Mouse (Mus musculus): Measurements from ENCODE around the gene Rccd1. TPM values are rescaled to one million over a fixed set of nuclear protein-coding genes. Genes with fewer than 3 reads are reported as not detected.

Rccd1 gene
- total RNA-seq, 2 experiments from 2014 or later = 7.3 to 11.9 TPM

DNA sequence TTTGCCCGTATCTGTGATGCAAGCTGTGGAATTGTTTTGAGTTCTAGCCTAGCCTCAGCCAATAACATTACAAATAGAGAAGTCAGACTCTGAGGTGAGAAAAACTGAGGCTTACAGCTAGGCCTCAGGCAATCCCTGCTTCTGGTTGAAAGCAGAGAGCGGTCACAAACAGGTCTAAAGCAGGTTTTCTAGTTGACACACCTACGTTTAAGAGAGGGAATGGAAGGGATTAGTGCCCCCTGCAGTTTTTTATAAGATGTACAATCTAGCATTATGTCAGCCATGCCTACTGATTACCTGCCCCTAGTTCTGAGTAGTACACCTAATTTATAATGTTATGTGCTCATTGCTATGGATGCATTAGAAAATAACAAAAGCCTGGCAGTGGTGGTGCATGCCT, 16.5 kb downstream of the Rccd1 start:
- DNase-seq (ENCODE audit: low spot score in 2 of 2) = no peak

DNA sequence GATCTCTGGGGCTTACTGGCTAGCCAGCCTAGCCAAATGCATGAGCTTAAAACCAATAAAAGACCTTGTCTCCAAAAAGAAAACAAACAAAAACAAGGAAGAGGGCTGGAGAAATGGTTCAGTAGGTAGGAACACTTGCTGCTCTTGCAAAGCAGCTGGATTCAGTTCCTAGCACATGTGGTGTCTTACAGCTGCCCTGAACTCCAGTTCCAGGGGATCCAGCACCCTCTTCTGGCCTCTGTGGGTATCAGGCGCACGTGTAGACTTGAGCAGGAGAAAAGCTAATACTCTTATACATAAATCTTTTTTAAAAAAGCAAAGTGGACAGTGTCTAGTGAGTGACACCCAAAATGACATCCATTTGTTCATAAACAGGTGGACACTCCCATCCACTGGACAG, 22.7 kb downstream of the Rccd1 start:
- no peak for DNase-seq (ENCODE audit: low spot score in 2 of 2)

DNA sequence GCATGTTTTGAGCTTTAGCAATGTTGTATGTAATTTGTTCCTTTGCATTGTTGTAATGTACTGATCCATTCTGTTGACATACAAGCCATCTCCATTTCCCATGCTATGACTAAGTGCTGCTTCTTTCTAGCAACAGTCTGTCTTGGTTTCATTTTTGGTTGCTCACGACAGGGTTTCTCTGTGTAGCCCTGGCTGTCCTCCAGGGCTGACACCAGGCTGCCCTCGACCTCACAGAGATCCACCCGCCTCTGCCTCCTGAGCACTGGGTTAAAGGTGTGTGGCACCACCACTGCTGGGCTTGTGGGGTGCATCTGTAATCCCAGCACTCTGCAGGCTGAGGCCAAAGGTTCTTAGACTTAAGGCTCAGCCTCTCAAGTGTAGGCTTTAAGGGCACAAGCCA, 24.7 kb downstream of the Rccd1 start:
- DNase-seq (ENCODE audit: low spot score in 2 of 2) = no peak

DNA sequence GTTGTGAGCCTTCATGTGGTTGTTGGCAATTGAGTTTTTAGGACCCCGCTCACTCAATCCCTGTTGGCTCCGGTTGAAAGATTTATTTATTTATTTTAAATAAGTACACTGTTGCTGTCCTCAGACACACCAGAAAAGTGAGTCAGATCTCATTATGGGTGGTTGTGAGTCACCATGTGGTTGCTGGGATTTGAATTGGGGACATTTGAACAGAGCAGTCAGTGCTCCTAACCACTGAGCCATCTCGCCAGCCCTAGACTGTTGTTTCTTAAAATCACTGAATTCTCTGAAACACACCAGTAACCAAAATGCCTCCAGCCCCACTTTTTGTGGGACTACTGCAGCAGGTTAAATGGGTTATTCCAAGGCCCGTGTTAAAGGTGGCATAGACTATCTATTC, 25.5 kb downstream of the Rccd1 start:
- no peak for DNase-seq (ENCODE audit: low spot score in 2 of 2)

DNA sequence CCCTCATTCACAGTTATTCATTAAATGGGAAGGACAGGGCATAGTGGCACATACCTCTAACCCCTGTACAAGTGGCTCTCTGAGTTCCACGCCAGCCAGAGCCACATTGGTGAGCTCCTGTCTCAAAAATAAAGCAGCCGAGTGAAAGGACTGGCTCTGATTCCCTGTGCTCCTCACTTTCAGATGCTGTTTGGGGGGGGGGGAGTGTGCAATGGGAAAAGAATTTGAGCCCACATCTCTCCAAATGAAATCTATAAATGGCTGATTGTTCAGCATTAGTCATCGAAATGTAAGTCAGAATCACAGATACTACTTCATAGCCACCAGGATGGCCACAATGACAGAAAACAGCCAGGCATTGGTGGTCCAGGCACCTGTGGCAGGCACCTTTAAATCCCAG, 27.2 kb downstream of the Rccd1 start:
- DNase-seq (ENCODE audit: low spot score in 2 of 2) = no peak

DNA sequence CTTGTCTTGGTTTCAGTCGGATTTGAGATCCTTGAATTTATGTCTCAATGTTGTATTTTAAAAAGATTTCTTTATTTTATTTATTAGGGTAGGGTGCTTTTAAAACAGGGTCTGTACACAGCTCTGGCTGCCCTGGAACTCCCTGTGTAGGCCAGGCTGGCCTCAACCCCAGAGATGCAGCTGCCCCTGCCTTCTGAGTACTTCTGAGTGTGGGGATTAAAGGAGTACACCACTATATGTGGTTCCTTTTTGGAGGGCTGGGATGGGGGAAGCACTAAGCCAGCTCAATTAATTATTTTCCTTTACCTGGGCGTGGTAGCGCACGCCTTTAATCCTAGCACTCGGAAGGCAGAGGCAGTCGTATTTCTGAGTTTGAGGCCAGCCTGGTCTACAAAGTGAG, 27.8 kb downstream of the Rccd1 start:
- no peak for DNase-seq (ENCODE audit: low spot score in 2 of 2)

DNA sequence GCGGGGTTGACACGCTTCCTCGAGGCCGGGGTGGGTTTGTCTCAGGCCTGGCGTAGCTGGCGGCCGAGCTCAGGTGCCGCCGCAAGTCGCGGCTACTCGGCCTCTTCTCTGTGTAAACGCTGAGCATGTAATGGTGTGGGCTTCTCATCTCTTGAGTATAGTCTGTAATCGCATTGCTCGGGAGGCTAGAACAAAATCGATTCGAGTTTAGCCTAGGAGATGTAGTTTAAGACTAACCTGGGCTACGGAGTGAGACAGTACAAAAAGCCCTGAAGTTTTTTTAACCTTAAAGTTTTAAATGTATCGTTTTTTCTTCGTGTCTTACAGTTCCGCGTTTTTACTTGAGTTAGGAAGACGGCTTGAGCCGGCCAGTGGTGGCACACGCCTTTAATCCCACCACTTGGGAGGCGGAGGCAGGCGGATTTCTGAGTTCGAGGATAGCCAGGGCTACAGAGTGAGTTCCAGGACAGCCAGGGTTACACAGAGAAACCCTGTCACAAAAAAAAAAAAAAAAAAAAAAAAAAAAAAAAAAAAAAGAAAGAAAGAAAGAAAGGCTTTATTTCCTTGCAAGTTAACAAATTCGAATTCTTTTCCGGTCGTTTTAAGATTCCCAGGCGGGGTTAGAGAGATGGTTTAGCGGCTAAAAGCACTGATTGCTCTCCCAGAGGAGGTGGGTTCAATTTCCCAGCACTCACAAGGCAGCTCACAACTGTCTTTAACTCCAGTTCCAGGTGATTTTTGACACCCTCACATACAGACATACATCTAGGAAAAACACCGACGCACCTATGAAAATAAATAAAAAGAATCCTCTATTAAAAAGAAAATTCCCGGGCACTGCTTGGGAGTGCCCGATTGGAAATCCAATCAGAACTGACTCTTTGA, 29.2 kb downstream of the Rccd1 start:
- no peak for DNase-seq (ENCODE audit: low spot score in 2 of 2)

DNA sequence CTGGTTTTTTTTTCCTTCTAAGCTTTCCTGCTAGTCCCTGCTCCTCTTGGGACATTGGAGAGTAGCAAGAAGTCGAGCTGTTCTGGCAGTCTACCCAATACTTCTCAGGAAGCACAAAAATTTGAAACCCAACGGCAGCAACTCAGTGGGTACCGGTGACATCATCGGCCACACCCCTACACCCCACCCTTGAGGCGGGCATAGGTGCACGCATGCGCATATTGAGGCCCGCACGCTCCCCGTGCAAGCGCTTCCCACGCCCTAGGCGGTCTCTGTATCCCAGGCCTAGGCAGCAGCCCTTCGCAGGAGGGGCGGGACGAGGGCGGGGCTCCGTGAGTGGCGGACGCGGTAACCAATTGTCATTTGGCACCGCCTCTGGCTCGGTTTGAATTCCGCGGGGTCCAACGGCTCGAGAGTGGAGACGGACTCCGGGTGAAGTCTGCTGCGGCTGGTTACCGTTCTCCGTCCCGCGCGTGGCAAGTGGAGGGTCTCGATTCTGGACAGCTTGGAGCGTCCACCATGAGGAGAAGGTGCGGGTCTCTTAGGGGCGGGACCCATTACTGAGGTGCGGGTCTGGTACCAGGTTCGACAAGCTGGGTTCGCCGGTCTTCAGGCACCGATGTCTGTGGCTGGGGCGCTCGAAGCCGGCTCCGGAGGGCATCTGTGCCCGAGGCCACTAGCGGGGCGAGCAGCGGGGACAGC, 30.0 kb downstream of the Rccd1 start, which contains the start of gene Prc1:
Prc1 (plus strand) TSS at position 389 of the 702 bp plus-strand sequence.
- DNase-seq (ENCODE audit: low spot score in 2 of 2) = peak; percentile 97 to 98

DNA sequence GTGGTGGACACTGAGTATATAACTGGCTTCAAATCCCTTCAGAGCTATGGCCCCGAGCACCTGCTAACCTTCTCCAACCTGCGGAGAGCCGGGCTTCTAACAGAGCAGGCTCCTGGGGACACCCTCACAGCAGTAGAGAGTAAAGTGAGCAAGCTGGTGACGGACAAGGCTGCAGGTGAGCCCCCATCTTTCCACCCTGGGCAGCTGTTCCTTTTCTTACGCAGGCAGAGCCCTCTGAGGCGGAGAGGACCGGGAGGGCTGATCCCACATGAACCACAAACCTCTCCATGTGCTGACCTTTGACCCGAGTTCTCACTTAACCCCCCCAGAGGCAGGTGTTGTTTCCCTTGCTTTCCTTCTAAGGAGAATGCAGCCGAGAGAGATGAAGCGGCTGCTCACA, 36.5 kb downstream of the Rccd1 start:
- no peak for DNase-seq (ENCODE audit: low spot score in 2 of 2)

DNA sequence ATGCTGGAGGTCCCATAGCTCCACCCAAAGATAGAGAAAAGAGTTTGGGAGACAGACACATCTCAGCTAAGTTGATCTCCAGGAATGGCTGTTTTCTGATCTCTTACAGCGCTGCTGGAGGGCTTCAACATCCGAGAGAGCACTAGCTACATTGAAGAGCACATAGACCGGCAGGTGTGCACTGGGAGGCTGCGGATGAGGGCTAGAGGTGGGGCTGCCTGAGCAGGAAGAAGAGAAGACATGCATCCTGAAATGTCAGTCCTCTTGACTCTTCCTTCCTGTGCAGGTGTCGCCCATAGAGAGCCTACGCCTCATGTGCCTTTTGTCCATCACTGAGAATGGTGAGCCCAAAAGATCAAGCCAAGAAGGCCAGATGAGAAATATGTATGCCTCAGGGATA, 38.5 kb downstream of the Rccd1 start:
- DNase-seq (ENCODE audit: low spot score in 2 of 2) = no peak

DNA sequence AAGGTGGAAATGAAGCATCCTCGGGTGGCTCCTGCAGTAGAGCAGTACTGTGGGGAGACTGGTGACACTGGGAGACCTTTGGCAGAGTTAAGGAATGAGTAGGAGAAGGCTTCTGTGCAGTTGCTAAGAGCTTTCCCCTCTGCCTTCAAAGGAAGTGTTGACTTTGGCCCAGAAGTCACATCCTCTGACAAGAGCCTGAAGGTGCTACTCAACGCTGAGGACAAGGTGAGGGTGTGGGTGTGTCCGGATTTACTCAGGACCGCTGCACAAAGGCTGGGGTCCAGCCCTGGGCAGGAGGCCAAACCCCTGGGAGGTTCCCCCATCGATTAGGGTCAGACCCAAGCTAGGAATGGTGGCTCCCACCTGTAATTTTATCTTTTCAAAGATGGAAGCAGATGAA, 39.9 kb downstream of the Rccd1 start:
- DNase-seq (ENCODE audit: low spot score in 2 of 2) = no peak

DNA sequence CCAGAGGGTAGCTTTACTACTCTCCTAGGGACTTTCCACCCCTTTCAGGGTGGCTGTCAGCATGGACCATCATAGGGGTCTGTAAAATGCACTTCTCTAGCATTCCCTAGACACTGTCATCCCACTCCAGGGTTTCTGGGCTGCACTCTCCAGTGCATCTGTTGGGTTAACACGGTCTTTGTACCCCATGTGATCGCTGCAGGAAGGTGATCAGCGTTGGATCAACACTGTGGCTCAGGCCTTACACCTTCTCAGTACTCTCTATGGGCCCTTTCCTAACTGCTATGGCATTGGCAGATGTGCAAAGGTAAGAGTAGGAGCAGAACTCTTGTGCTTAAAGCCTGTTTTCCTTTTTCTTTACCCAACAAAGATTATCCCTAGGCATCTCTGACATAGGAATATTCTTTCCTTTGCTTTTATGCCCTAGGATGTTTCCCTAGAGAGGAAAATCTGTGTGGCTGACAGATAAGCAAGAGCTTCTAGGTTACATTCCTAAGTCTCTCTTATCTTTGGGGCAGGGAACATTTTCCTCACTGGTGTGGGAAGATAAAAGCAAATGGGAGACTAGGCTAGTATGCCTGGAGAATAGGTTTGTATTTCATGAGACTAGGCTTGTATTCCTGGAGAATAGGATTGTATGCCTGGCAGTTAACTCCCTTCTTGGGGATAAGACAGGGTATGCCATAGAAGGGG, 40.9 kb downstream of the Rccd1 start:
- DNase-seq (ENCODE audit: low spot score in 2 of 2) = no peak

DNA sequence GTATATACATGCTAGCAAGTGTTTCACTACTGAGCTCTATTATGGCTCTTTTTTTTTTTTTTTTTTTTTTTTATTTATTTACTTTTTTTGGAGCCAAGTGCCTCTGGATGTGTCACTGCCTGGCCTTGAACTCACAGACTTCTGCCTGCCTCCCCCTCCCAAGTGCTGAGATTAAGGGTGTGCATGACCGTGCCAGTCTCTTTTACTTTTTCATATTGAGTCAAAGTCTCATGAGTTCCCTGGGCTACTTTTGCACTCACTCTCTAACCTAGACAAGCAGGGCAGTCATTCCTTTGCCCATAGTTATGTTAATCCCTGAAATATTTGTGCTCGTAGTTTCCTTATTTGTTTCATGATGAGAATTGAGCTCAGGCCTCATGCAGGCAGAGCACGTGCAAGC, 42.6 kb downstream of the Rccd1 start:
- no peak for DNase-seq (ENCODE audit: low spot score in 2 of 2)

DNA sequence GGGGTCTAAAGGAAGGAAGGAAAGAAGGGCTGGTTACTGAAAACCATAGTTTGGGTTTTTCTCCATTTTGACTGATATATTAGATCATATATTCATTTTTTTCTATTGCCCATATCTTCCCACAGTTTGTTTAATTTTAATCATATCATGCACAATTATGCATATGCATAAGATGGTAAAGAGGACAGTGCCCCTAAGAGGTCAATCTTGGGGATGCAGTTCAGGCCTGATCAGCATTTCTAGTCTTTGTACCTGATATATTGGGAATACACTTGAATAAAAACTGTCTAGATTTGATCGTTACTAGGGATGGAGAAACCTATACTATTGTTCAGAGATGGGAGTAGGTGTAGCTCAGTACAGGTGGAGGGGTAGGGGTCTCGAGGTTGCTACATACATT, 43.3 kb downstream of the Rccd1 start:
- DNase-seq (ENCODE audit: low spot score in 2 of 2) = no peak

DNA sequence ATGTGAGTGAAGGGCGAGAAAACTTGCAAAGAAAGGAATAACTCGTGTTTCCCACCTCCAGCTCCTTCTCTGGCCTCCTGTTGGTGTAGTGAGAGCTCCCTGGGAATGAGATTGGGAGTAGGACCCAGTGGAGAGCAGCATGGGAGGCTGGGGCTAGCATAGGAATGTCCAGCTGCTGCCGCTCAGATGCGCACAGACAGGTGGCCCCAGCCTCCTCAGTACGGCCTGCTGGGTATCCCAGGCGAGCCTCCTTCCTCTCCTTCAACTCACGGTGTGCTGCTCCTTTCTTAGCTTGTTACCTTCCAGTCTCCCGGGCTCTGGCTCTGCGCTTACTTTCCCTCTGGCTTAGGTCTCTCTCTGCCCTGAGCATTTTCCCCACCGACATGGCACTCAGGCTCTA, 44.2 kb downstream of the Rccd1 start:
- DNase-seq (ENCODE audit: low spot score in 2 of 2) = no peak

DNA sequence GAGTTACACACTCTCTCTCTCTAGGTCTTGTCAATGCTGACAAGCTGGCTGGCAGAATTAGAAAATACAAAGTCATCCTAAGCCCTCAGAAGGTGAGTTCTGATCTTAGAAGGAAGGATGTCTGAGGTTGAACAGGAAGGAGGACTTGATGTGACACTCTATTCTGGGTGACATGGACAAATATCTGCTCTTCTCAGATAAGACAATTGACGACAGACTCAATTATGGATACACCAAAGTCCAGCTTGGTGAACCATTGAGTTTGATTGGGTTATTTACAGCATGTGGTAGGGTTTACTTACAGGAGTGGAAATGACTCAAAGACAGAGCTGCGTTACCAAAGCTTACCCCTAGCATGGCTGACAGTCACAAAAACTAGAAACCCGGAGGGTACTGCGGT, 47.9 kb downstream of the Rccd1 start:
- no peak for DNase-seq (ENCODE audit: low spot score in 2 of 2)

DNA sequence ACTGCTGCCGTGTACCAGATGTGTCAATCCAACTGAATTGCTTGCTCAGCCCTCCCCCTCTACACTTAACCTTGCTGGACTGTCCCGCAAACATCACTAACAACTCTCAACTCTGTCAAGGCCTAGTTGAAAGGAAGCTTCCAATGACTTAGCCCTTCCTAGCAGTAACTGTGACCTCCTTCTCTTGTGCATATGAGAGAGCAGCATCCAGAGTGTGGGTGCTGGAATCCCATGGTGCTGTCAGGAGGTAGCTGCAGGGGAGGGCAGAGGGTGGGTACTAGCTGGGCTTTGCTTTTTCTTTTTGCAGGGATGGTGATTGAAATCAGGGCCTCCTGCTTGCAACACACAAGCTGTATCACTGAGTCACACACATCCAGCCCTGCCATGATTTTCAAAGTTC, 50.8 kb downstream of the Rccd1 start:
- DNase-seq (ENCODE audit: low spot score in 2 of 2) = no peak

DNA sequence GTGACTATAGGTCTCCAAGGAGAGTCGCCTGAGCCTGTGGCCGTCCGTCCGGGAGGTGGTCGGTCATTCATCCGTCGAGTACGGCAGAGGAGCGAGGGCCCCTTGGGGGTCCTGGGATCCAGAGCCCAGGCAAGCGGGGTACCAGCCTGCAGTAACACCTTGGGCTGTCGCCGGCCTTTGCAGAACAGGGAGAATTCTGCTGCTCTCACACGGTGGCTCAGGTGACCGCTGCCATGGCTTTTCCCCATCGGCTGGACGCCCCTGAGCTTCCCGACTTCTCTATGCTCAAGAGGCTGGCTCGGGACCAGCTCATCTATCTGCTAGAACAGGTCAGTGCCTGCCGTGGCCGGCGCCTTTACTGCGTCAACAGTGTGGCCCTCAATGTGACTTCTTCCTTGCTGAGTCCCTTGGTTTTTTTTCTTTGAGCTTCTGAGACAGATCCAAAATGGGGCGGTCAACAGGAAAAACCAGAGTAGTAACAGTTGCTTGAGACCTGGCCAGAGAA, 54.5 kb downstream of the Rccd1 start:
- DNase-seq (ENCODE audit: low spot score in 2 of 2) = no peak

DNA sequence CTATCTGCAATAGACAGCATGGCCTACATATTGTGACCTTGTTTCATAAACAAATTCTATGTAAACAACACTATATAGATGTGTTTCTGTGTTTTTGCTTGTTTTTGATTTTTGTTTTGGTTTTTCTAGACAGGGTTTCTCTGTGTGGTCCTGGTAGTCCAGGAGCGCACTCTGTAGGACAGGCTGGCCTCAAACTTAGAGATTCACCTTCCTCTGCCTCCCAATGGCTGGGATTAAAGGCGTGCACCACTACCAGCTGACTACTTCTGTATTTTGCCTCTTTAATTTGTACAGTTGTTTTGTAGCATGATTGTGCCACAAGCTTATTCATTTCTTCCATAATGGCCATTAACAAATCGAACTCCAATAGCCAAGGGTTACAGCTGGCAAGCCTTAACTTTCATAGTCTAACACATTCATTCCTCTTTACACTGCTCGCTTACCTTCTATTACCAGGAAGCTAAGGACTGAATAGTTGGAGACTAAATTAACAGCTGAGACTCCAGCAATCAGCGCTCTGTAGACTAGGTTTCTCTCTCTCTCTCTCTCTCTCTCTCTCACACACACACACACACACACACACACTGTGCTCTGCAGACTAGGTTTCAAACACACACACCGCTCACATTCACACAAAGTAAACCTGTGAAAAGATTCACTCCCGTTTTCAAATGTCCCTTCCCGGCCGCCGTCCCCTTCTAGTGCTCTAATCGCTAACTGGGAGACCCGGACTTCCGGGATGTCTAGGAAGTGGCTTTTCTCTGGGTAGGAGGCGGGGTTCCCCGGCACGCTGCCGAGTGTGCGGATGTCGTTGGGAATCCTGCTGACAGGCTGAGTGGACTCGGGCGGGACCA, 55.1 kb downstream of the Rccd1 start, which contains the start of gene Vps33b:
Vps33b (plus strand) TSS at position 753 of the 854 bp plus-strand sequence.
- peak; percentile 94 to 97 for DNase-seq (ENCODE audit: low spot score in 2 of 2)

DNA sequence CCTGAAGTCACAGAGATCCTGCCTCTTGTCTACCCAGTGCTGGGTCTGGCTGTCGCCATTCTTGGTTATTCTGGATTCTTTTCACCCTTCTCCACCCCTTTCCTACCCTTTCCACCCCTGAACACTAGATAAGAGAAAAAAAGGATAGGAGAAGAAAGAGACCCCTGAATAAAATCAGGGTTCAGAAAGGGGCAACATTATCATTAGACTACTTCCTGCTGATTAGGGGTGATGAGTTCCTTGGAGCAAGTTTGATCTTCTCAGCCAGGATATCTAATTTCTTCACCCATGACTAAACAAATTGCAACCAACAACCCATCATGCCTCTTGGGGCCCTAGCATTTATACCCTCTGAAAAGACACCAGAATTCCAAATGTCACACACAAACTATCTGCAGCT, 56.5 kb downstream of the Rccd1 start:
- no peak for DNase-seq (ENCODE audit: low spot score in 2 of 2)

DNA sequence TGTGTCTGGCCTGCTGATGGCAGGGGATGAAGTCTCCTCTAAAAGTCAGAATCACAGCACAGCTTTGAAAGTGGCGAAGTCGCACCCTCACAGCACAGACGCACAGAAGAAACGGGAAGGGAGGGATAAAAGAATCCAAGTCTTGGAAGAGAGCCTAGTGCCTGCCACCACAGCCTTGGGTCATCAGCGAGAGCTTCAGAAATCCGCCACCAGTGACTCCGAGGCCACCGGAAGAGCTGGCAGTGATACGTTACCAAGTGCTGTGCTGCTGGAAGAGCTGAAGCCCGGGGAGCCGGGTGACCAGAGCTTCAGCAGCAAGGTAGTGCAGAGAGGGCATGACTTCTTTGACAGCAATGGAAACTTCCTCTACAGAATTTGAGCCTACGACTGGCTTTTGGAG, 59.6 kb downstream of the Rccd1 start:
- DNase-seq (ENCODE audit: low spot score in 2 of 2) = no peak

All from adrenal gland, adult 18-20 months (tissue).